Mouse (Mus musculus) embryonic stem cell, embryonic (primary cell): ENCODE measurements at regions not wholly inside any gene's neighbourhood (a gene's known extent, or its start where the extent isn't known, plus 50 kb on each side); places are given as distances from the start of the nearest gene placed in this dataset.

Source experiments
- CTCF ChIA-PET, 4 experiments: fragments of 300-600 bp in 2 of 4; fragments of 350-600 bp in 2 of 4; sonication (Branson Sonifier 250); formaldehyde crosslinking; loops; one replicate each; lab custom pipeline; 2022; ENCODE audit warnings: inconsistent platforms in 2 of 4; lab: Charles Lee
- POLR2A ChIA-PET, 4 experiments: fragments of 300-600 bp in 2 of 4; fragments of 350-600 bp in 2 of 4; sonication (Branson Sonifier 250); formaldehyde crosslinking; loops; one replicate each; lab custom pipeline; 2022; ENCODE audit warnings: antibody characterized with exemption in 4 of 4, inconsistent platforms in 1 of 4; lab: Charles Lee

GRCm38 (mm10) chr10:110534387-110534786, 78.4 kb upstream of the Nav3 start:
- CTCF ChIA-PET, result no interaction called here
- POLR2A ChIA-PET, result interaction anchor here in 1 of 4 experiments (0.6 kb wide), 1 partner anchor 229 kb away, joined by 3 read pairs; no protein-coding TSS in a partner anchor

GRCm38 (mm10) chr10:110542712-110543111, 86.7 kb upstream of the Nav3 start:
- ChIA-PET POLR2A (no interaction called here), CTCF (no interaction called here)

- ChIA-PET CTCF (no interaction called here), POLR2A (no interaction called here)
Observed at GRCm38 (mm10) chr10:110548391-110548790, 92.4 kb upstream of the Nav3 start.

- CTCF ChIA-PET, result no interaction called here
- POLR2A ChIA-PET, result interaction anchor here in 1 of 4 experiments (0.5 kb wide), 1 partner anchor 241 kb away, joined by 3 read pairs; no protein-coding TSS in a partner anchor
Observed at GRCm38 (mm10) chr10:110553954-110554353, 98.0 kb upstream of the Nav3 start.

GRCm38 (mm10) chr10:110556326-110556883, 100.4 kb upstream of the Nav3 start:
- CTCF ChIA-PET, result no interaction called here
- POLR2A ChIA-PET, result no interaction called here

GRCm38 (mm10) chr10:110563057-110563456, 107.1 kb upstream of the Nav3 start:
- POLR2A ChIA-PET, result no interaction called here

GRCm38 (mm10) chr10:110563571-110563970, 107.6 kb upstream of the Nav3 start:
- ChIA-PET CTCF (interaction anchor here in 1 of 4 experiments (0.6 kb wide), 1 partner anchor 663 kb away, joined by 5 read pairs; no protein-coding TSS in a partner anchor), POLR2A (no interaction called here)

More at GRCm38 (mm10) chr10:110563057-110563456, 107.1 kb upstream of the Nav3 start:
- CTCF ChIA-PET, result no interaction called here

- CTCF ChIA-PET, result no interaction called here
Observed at GRCm38 (mm10) chr10:110566260-110567050, 110.5 kb upstream of the Nav3 start.

GRCm38 (mm10) chr10:110570465-110570864, 114.5 kb upstream of the Nav3 start:
- CTCF ChIA-PET, result no interaction called here
- POLR2A ChIA-PET, result no interaction called here

More at GRCm38 (mm10) chr10:110566260-110567050, 110.5 kb upstream of the Nav3 start:
- POLR2A ChIA-PET, result no interaction called here

GRCm38 (mm10) chr10:110571179-110571578, 115.2 kb upstream of the Nav3 start:
- ChIA-PET POLR2A (no interaction called here), CTCF (no interaction called here)

GRCm38 (mm10) chr10:110573530-110573929, 117.5 kb upstream of the Nav3 start:
- ChIA-PET CTCF (no interaction called here), POLR2A (no interaction called here)

- ChIA-PET CTCF (no interaction called here), POLR2A (no interaction called here)
Observed at GRCm38 (mm10) chr10:110586029-110586428, 130.0 kb upstream of the Nav3 start.

- ChIA-PET POLR2A (no interaction called here), CTCF (interaction anchor here in 1 of 4 experiments (0.7 kb wide), 1 partner anchor 189 kb away, joined by 3 read pairs; no protein-coding TSS in a partner anchor)
Observed at GRCm38 (mm10) chr10:110586507-110586906, 130.5 kb upstream of the Nav3 start.

GRCm38 (mm10) chr10:110587529-110587928, 131.5 kb upstream of the Nav3 start:
- POLR2A ChIA-PET, result no interaction called here
- CTCF ChIA-PET, result no interaction called here

- POLR2A ChIA-PET, result no interaction called here
- CTCF ChIA-PET, result no interaction called here
Observed at GRCm38 (mm10) chr10:110600352-110600853, 144.4 kb upstream of the Nav3 start.

GRCm38 (mm10) chr10:110610336-110610735, 134.9 kb upstream of the E2f7 start:
- POLR2A ChIA-PET, result no interaction called here
- CTCF ChIA-PET, result no interaction called here

- ChIA-PET CTCF (no interaction called here), POLR2A (no interaction called here)
Observed at GRCm38 (mm10) chr10:110617004-110617403, 128.2 kb upstream of the E2f7 start.

- ChIA-PET CTCF (no interaction called here), POLR2A (no interaction called here)
Observed at GRCm38 (mm10) chr10:110619193-110619592, 126.0 kb upstream of the E2f7 start.

GRCm38 (mm10) chr10:110625644-110626043, 119.6 kb upstream of the E2f7 start:
- POLR2A ChIA-PET, result no interaction called here

GRCm38 (mm10) chr10:110640406-110640805, 104.8 kb upstream of the E2f7 start:
- CTCF ChIA-PET, result no interaction called here
- POLR2A ChIA-PET, result no interaction called here

More at GRCm38 (mm10) chr10:110625644-110626043, 119.6 kb upstream of the E2f7 start:
- CTCF ChIA-PET, result no interaction called here
